Mouse (Mus musculus) retina, postnatal 1 day (tissue): Measurements from ENCODE around the gene Hoxb7.

Source experiments
- DNase-seq: peaks from one replicate; pipeline ENCODE4 v3.0.0-alpha.2; 2012

Gene Hoxb7

GRCm38 (mm10) chr11:96301837-96302236 lies 15.4 kb downstream of the Hoxb7 start:
- DNase-seq: no peak

GRCm38 (mm10) chr11:96302381-96303150 lies 16.1 kb downstream of the Hoxb7 start:
- DNase-seq: no peak

GRCm38 (mm10) chr11:96303151-96304099 lies 17.0 kb downstream of the Hoxb7 start, which contains the start of gene Hoxb5:
Hoxb5 (plus strand) TSS chr11:96303336.
- peak; percentile 80 for DNase-seq

- no peak for DNase-seq
Measured at GRCm38 (mm10) chr11:96304381-96305195, 18.2 kb downstream of the Hoxb7 start.

GRCm38 (mm10) chr11:96305505-96306182 lies 19.2 kb downstream of the Hoxb7 start:
- no peak for DNase-seq

GRCm38 (mm10) chr11:96306183-96306907 lies 19.9 kb downstream of the Hoxb7 start:
- no peak for DNase-seq

GRCm38 (mm10) chr11:96306908-96307269 lies 20.5 kb downstream of the Hoxb7 start:
- no peak for DNase-seq

GRCm38 (mm10) chr11:96308763-96309162 lies 22.3 kb downstream of the Hoxb7 start:
- DNase-seq: no peak

- DNase-seq: no peak
Measured at GRCm38 (mm10) chr11:96309288-96309687, 22.9 kb downstream of the Hoxb7 start.

GRCm38 (mm10) chr11:96310183-96310938 lies 23.9 kb downstream of the Hoxb7 start:
- no peak for DNase-seq

- DNase-seq: no peak
Measured at GRCm38 (mm10) chr11:96311097-96311496, 24.7 kb downstream of the Hoxb7 start.

GRCm38 (mm10) chr11:96311520-96312417 lies 25.3 kb downstream of the Hoxb7 start:
- DNase-seq: peak; percentile 82

GRCm38 (mm10) chr11:96313134-96313533 lies 26.7 kb downstream of the Hoxb7 start:
- no peak for DNase-seq

- DNase-seq: no peak
Measured at GRCm38 (mm10) chr11:96313806-96314428, 27.5 kb downstream of the Hoxb7 start.

- DNase-seq: no peak
Measured at GRCm38 (mm10) chr11:96314671-96315343, 28.4 kb downstream of the Hoxb7 start.

GRCm38 (mm10) chr11:96315344-96315681 lies 28.9 kb downstream of the Hoxb7 start:
- no peak for DNase-seq

- peak; percentile 62 for DNase-seq
Measured at GRCm38 (mm10) chr11:96316696-96317607, 30.5 kb downstream of the Hoxb7 start.
